Mouse (Mus musculus) gastrocnemius, postnatal 10 days (tissue): Measurements from ENCODE around the gene Lrig1. TPM values are rescaled to one million over a fixed set of nuclear protein-coding genes. Genes with fewer than 3 reads are reported as not detected.

Experiments
- DNase-seq: peaks from one replicate; pipeline ENCODE4 v3.0.0; 2021; ENCODE audit warnings: mixed read lengths
- long read RNA-seq, 2 experiments: library from polyadenylated mRNA; stranded (forward); transcript quantifications; one replicate each; pipeline ENCODE4 v2.0.0; 2021
- total RNA-seq, 2 experiments: library from RNA; stranded (reverse); gene quantifications; 2 replicates each; pipeline ENCODE4 v1.2.3; 2021

Lrig1 gene
- 10 to 100 TPM; 52.1 to 54.0 TPM for total RNA-seq
- long read RNA-seq, experiment 1, full-length matches to known transcripts: 35 of 59 reads
- long read RNA-seq, experiment 1, partial matches to known transcripts: 18 of 59 reads
- long read RNA-seq, experiment 1, other reads (novel, unspliced or antisense): 6 of 59 reads
- long read RNA-seq, experiment 2, full-length matches to known transcripts: 20 of 50 reads
- long read RNA-seq, experiment 2, partial matches to known transcripts: 21 of 50 reads
- long read RNA-seq, experiment 2, other reads (novel, unspliced or antisense): 9 of 50 reads

DNA sequence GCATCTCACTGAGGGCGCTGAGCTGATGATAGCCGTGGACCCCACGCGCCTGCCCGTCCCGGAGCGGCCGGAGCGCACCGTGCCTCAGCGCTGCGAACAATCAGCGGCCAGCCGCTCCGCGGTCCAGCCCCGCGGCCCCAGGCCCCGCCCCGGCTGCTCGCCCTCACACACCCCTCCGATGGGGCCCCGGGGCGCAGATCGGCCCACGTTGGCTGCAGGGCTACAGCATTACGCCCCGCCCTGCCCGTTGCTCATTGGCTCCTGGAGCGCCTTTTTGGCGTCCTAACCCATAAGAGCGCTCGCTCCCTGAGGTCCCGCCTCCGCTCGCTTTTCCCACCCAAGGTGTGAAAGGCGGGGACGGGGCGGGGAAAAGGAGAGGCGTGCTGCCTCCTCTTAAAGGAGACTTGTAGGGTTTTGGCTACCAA is at the start of gene Lrig1:
Gene Lrig1, minus strand, starts transcription at position 92 of the 425 bp plus-strand sequence.
- DNase-seq: peak; percentile 96

- DNase-seq: no peak
Measured at GRCm38 (mm10) chr6:94749626-94750025, 49.7 kb upstream of the Lrig1 start.

DNA sequence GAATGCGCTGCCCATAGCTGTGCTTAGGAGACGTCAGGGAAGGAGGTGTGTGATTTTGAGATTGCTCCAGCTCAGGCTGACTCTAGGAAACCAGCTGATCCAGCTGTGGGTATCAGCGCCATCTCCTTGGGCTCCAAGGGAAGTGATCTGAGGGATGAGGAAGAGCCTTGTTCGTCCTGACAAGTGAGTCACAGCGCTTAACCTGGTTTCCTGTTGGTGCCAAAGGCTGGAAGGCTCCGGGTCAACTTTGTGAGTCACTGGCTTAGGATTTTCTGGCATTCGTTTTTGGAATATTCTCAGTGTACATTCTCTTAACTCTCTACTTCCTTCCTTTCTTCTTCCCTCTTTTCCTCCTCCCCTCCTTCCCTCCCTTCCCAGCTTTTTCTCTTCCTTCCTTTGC is 48.4 kb upstream of the Lrig1 start:
- DNase-seq: no peak

- DNase-seq: no peak
Measured at GRCm38 (mm10) chr6:94740117-94740729, 40.3 kb upstream of the Lrig1 start.

DNA sequence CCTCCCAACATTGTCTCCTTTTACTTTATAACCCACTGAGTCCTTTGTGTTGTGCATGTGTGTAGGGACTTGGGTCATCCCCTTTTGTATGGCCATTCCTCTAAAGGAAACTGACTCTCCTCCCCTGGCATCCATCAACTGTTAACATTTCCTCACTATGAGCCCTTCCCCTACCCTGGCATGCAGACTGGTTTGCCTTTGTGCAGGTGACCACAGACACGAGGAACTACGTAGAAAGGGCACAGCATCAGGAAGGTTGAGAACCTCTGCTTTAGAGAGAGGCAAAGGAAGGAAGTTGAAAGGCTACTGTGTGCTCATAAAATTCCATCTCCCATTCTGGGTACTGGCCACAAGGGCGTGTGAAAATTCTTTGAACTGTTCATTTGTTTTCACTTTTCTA is 38.7 kb upstream of the Lrig1 start:
- no peak for DNase-seq

GRCm38 (mm10) chr6:94733878-94734277 is 33.9 kb upstream of the Lrig1 start:
- DNase-seq: no peak

DNA sequence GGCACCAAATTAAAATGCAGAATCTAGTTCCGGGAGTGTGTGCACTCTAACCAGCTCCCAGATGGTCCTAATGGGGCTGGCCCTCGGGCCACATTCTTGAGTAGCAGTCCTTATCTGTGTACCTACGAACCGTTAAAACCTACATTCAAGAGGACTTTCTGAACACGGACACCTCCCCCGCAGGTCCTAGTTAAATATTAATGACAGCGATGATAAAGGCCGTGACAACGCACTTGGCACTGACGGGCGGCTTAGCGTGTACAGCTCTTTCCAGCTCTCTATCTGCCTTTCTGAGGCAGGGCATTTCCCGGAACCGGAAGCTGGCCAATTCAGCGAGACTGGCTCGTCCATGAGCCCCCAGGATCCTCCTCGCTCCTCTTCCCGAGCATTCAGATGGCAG is 29.9 kb upstream of the Lrig1 start:
- DNase-seq: no peak

DNA sequence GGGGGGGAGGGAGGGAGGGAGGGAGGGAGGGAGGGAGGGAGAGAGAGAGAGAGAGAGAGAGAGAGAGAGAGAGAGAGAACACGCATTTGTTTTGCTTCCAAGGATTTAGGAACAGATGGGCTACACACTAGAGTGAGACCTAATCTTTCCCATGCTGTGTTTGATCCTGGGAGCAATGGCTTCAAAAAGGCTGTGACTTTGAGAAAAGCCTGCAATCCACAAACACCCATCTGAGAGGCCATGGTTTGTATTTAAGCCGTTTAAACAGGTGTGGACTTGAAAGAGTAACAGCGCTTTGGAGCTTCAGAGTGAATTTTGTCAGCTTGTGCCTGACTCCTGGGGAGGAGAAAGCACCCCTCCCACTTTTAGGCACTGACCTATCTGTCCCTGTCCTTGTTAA is 29.2 kb upstream of the Lrig1 start:
- no peak for DNase-seq

DNA sequence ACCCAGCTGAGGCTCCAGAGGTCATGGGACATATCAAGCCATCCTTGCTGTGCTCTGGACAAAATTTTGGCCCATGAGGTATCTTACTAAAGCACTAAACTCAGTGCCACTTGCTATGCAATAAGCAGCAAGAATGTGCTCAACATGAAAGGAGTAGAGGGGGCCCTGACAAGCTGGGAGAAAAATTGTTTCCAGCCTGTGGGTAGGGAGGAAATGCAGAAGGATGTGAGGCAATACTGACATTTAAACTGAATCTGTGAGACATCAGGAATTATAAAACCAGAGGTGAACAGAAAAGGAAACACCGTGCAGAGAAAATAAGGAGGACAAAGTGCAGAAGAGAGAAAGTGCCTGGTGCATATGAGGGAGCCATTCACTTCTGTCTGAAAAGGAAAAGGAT is 24.7 kb upstream of the Lrig1 start:
- DNase-seq: no peak

GRCm38 (mm10) chr6:94718607-94719346 is 18.8 kb upstream of the Lrig1 start:
- no peak for DNase-seq

DNA sequence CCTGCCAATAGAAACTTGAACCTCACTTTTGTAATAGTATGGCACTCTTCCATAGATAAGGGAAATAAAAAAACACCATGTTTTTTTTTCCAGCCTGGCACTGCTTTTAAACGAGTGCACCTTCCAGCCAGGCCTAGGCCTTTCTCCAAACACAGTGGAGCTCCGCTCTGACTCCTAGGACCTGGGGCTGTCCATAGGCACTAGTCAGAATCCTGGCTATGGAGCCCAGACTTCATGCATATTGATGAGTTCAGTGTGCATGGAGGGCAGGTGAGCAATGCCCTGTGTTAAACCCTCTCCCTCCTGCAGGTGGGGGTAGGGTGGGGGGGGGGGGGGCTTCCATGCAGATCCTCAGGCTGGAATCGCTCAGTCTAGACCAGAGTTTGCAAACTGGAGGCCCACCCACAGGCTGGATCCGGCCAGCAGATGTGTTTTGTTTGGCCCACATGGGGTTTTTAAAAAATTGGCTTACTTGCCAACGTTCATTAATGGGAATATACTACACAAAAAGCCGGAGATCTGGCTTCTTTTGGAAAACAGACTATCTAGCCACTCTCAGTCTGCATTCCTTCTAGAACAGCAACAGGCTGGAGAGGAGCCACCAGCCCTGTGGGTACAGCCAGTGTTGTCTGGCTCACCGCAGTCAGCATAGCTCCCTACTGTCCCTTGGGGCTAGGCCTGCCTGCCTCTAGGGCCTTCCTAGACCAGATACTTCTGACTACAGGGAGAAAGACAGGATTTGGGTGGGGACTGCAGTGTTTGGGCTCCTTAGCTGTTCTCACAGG is 17.9 kb upstream of the Lrig1 start:
- peak; percentile 16 for DNase-seq

- no peak for DNase-seq
Measured at GRCm38 (mm10) chr6:94715645-94715940, 15.6 kb upstream of the Lrig1 start.

DNA sequence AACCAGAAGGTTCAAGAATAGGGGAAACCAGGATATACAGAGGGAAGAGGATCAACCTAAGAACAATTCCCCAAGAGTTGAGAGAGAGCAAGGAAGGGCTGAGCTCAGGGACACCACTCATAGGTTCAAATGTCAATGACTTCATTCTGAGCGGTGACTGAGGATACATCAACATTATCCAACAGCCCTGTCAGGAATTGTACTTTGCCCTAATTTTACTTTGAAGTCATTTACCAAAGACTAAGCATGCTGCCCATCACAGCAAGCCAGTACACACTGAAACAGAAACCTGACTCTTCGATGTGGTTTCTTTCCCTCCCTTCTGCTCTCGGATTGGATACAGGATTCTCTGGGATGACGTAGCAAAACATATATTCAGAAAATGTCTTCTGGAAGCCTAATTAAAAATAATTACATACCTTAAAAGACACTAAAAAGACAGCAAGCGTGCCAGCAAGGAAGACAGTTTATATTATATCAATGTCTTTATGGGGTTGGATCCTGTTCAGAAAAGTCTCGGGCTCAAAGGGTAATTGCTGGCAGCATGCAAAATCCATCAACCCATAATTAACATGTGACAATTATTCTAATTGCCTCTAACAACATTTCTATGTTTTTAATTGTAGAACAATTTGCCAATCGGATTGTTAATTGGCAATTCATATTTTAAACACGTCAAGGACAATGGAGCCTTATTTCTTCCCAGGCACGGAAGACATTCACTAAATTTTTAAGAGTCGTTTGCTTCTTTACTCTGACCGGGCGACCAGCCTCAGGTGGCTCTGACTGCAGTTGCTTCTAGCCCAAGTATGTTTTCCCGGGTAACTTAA is 15.1 kb upstream of the Lrig1 start:
- DNase-seq: no peak

GRCm38 (mm10) chr6:94709832-94710231 is 9.9 kb upstream of the Lrig1 start:
- DNase-seq: no peak

- DNase-seq: no peak
Measured at GRCm38 (mm10) chr6:94709150-94709549, 9.2 kb upstream of the Lrig1 start.

- no peak for DNase-seq
Measured at GRCm38 (mm10) chr6:94707254-94707653, 7.3 kb upstream of the Lrig1 start.

GRCm38 (mm10) chr6:94705931-94706330 is 6.0 kb upstream of the Lrig1 start:
- DNase-seq: no peak

GRCm38 (mm10) chr6:94702993-94703392 is 3.0 kb upstream of the Lrig1 start:
- no peak for DNase-seq

GRCm38 (mm10) chr6:94701071-94701470 is 1.1 kb upstream of the Lrig1 start:
- DNase-seq: no peak

GRCm38 (mm10) chr6:94700612-94701011 is 654 bp upstream of the Lrig1 start:
- peak; percentile 63 for DNase-seq

GRCm38 (mm10) chr6:94699173-94699987 is 578 bp downstream of the Lrig1 start:
- peak; percentile 63 for DNase-seq
